Mouse (Mus musculus): Measurements from ENCODE around the gene Mchr1. TPM values are rescaled to one million over a fixed set of nuclear protein-coding genes. Genes with fewer than 3 reads are reported as not detected.

Gene Mchr1
- total and polyA plus RNA-seq, 2 experiments from 2014 or later: 4.5 to 4.7 TPM

DNA sequence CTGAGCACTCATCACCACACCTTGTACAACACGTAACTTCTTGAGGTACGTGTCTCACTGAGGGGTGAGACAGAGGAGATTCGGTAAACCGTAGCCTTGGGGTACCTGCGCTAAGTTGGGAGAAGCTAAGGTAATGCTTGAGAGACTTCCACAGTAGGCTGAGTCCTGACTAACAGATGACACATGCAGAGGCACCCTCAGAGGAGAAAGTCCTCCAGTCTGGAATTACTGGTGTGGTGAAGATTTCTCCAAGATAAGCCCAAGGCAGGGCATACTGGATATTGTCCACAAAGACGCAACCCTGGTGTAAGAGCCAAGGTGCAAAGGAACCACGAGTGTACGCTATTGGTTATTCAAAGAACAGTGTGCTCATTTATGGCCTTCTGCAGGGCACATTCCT is 42.4 kb upstream of the Mchr1 start:
- no peak for ATAC-seq

GRCm38 (mm10) chr15:81194791-81195190 is 40.5 kb upstream of the Mchr1 start:
- Histone ChIP-seq H3K9ac (no peak overlapping the region), H3K4me1 (ENCODE audit: insufficient read depth) (no peaks in the 10 kb centered on the region), H3K27ac (ENCODE audit: low read depth, low read length) (no peak overlapping the region), H3K36me3 (ENCODE audit: insufficient read depth) (no peaks in the 10 kb centered on the region), H3K27me3 (ENCODE audit: insufficient read depth, low read length) (no peaks in the 10 kb centered on the region), H3K9me3 (ENCODE audit: low read length) (no peaks in the 10 kb centered on the region), H3K4me3 (ENCODE audit: low read depth, low read length) (no peak overlapping the region), H3K4me2 (ENCODE audit: low read depth) (no peak overlapping the region)
- WGBS: 90% methylated on average over 6 of the region's 6 CpGs
- TF ChIP-seq CTCF (IDR thresholded peaks at IDR 0.05; ENCODE audit: low read depth): no peak
- DNase-seq (no peak), ATAC-seq (no peak)

More for the DNA sequence above, 42.4 kb upstream of the Mchr1 start:
- DNase-seq: no peak
- TF ChIP-seq CTCF (IDR thresholded peaks at IDR 0.05; ENCODE audit: low read depth): no peak
- Histone ChIP-seq H3K9me3 (ENCODE audit: low read length) (no peaks in the 10 kb centered on the region), H3K36me3 (ENCODE audit: insufficient read depth) (no peaks in the 10 kb centered on the region), H3K4me1 (ENCODE audit: insufficient read depth) (peaks cover 8% of the 10 kb centered on the region), H3K4me3 (ENCODE audit: low read depth, low read length) (no peak overlapping the region), H3K4me2 (ENCODE audit: low read depth) (no peak overlapping the region), H3K27ac (ENCODE audit: low read depth, low read length) (no peak overlapping the region), H3K27me3 (ENCODE audit: insufficient read depth, low read length) (no peaks in the 10 kb centered on the region), H3K9ac (no peak overlapping the region)
- WGBS: 92% methylated on average over 8 of the region's 8 CpGs

DNA sequence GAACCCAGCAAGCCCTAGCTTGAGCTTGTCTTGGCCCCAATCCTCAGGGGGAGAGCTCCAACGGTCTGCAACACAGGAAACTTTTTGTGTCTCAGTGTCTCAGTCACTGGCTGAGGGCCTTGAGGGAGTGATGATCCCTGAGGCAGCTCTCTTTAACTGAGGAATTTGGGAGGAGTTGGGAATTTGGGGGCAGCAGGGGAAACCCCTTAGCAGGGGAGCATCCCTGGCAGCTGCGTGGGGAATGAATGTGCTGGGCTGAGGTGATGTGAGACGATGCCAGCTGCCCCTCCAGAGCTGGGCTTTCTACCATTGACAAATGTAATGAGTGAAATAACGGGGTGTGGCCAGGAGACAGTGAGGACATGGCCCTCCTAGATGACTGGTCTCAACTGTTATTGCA is 39.9 kb upstream of the Mchr1 start:
- H3K4me2 ChIP-seq (ENCODE audit: low read depth): no peak overlapping the region
- ATAC-seq (no peak), DNase-seq (no peak)
- no peak overlapping the region for H3K4me3 ChIP-seq (ENCODE audit: low read depth, low read length)
- H3K27ac ChIP-seq (ENCODE audit: low read depth, low read length): no peak overlapping the region
- no peak overlapping the region for H3K9ac ChIP-seq
- H3K36me3 ChIP-seq (ENCODE audit: insufficient read depth): no peaks in the 10 kb centered on the region
- H3K4me1 ChIP-seq (ENCODE audit: insufficient read depth): no peaks in the 10 kb centered on the region
- no peaks in the 10 kb centered on the region for H3K9me3 ChIP-seq (ENCODE audit: low read length)
- no peak for TF ChIP-seq CTCF (IDR thresholded peaks at IDR 0.05; ENCODE audit: low read depth)
- no peaks in the 10 kb centered on the region for H3K27me3 ChIP-seq (ENCODE audit: insufficient read depth, low read length)
- 53% methylated on average over 4 of the region's 4 CpGs for WGBS

- H3K27me3 ChIP-seq (ENCODE audit: insufficient read depth, low read length): no peaks in the 10 kb centered on the region
- no peak for ATAC-seq
These were observed 38.1 kb upstream of the Mchr1 start for GRCm38 (mm10) chr15:81197197-81197596.

GRCm38 (mm10) chr15:81198447-81198846 is 36.9 kb upstream of the Mchr1 start:
- no peak overlapping the region for H3K9ac ChIP-seq
- H3K4me3 ChIP-seq (ENCODE audit: low read depth, low read length): no peak overlapping the region
- H3K9me3 ChIP-seq (ENCODE audit: low read length): no peaks in the 10 kb centered on the region
- TF ChIP-seq CTCF (IDR thresholded peaks at IDR 0.05; ENCODE audit: low read depth): no peak
- no peaks in the 10 kb centered on the region for H3K36me3 ChIP-seq (ENCODE audit: insufficient read depth)
- no peaks in the 10 kb centered on the region for H3K27me3 ChIP-seq (ENCODE audit: insufficient read depth, low read length)
- ATAC-seq (no peak), DNase-seq (no peak)
- H3K4me1 ChIP-seq (ENCODE audit: insufficient read depth): no peaks in the 10 kb centered on the region
- no peak overlapping the region for H3K4me2 ChIP-seq (ENCODE audit: low read depth)
- no peak overlapping the region for H3K27ac ChIP-seq (ENCODE audit: low read depth, low read length)
- 93% methylated on average over 5 of the region's 5 CpGs for WGBS

More at GRCm38 (mm10) chr15:81197197-81197596, 38.1 kb upstream of the Mchr1 start:
- H3K9ac ChIP-seq: no peak overlapping the region
- H3K4me3 ChIP-seq (ENCODE audit: low read depth, low read length): no peak overlapping the region
- TF ChIP-seq CTCF (IDR thresholded peaks at IDR 0.05; ENCODE audit: low read depth): no peak
- WGBS: 93% methylated on average over 10 of the region's 10 CpGs
- DNase-seq: no peak
- no peaks in the 10 kb centered on the region for H3K4me1 ChIP-seq (ENCODE audit: insufficient read depth)
- H3K9me3 ChIP-seq (ENCODE audit: low read length): no peaks in the 10 kb centered on the region
- H3K27ac ChIP-seq (ENCODE audit: low read depth, low read length): no peak overlapping the region
- no peak overlapping the region for H3K4me2 ChIP-seq (ENCODE audit: low read depth)
- no peaks in the 10 kb centered on the region for H3K36me3 ChIP-seq (ENCODE audit: insufficient read depth)

DNA sequence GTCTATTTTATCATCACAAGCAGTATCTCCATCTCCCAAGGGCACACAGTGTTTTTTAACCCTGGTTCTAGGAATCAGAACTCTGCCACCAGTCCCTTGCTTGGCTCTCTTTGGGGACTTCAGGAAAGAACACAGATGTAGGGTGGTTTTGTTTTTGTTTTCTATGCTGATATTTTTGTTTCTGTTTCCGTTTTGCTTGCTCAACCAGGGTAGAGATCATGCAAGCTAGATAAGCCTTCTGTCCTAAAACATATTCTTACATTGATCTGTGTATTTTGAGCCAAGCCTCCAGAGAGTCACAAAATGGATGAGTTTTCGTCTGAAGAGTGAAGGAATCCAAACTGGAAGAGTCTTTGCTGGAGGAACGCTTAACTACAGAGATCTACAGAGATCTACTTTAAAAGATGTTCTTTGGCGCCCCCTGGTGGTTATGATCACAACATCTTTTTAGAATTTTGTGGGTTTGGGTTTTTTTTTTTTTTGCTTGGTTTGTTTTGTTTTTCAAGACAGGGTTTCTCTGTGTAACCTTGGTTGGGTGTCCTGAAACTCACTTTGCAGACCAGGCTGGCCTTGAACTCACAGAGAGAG is 35.8 kb upstream of the Mchr1 start:
- no peaks in the 10 kb centered on the region for H3K4me1 ChIP-seq (ENCODE audit: insufficient read depth)
- no peaks in the 10 kb centered on the region for H3K9me3 ChIP-seq (ENCODE audit: low read length)
- 19% methylated on average over 4 of the region's 4 CpGs for WGBS
- no peaks in the 10 kb centered on the region for H3K36me3 ChIP-seq (ENCODE audit: insufficient read depth)
- H3K4me2 ChIP-seq (ENCODE audit: low read depth): no peak overlapping the region
- no peaks in the 10 kb centered on the region for H3K27me3 ChIP-seq (ENCODE audit: insufficient read depth, low read length)
- H3K27ac ChIP-seq (ENCODE audit: low read depth, low read length): no peak overlapping the region
- H3K4me3 ChIP-seq (ENCODE audit: low read depth, low read length): no peak overlapping the region
- TF ChIP-seq CTCF (IDR thresholded peaks at IDR 0.05; ENCODE audit: low read depth): peak; percentile 75
- ATAC-seq: peak; percentile 32; the same call in 1 of the 2 replicates
- no peak overlapping the region for H3K9ac ChIP-seq
- DNase-seq: peak; percentile 90

DNA sequence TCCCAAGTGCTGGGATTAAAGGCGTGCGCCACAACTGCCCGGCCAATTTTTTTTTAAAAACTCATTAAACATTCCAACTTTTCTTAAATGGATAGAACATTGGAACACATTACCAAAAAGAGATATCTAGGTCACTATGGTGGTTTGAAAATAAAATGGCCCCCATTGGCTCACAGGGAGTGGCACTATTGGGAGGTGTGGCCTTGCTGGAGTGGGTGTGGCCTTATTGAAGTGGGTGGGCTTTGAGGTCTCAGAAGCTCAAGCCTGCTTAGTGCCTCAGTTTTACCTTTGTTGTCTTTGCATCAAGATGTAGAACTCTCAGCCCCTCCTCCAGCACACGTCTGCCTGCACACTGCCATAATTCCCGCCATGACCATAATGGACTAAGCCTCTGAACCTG is 32.8 kb upstream of the Mchr1 start:
- Histone ChIP-seq H3K4me2 (ENCODE audit: low read depth) (no peak overlapping the region), H3K9ac (no peak overlapping the region), H3K36me3 (ENCODE audit: insufficient read depth) (no peaks in the 10 kb centered on the region), H3K4me1 (ENCODE audit: insufficient read depth) (no peaks in the 10 kb centered on the region), H3K27me3 (ENCODE audit: insufficient read depth, low read length) (no peaks in the 10 kb centered on the region), H3K4me3 (ENCODE audit: low read depth, low read length) (no peak overlapping the region), H3K27ac (ENCODE audit: low read depth, low read length) (no peak overlapping the region), H3K9me3 (ENCODE audit: low read length) (no peaks in the 10 kb centered on the region)
- WGBS: 97% methylated on average over 5 of the region's 5 CpGs
- no peak for TF ChIP-seq CTCF (IDR thresholded peaks at IDR 0.05; ENCODE audit: low read depth)
- DNase-seq (no peak), ATAC-seq (no peak)

Measured in forebrain, postnatal 0 days (tissue).